ENCODE assay signal across 7 mouse cellular contexts in the genomic region with DNA sequence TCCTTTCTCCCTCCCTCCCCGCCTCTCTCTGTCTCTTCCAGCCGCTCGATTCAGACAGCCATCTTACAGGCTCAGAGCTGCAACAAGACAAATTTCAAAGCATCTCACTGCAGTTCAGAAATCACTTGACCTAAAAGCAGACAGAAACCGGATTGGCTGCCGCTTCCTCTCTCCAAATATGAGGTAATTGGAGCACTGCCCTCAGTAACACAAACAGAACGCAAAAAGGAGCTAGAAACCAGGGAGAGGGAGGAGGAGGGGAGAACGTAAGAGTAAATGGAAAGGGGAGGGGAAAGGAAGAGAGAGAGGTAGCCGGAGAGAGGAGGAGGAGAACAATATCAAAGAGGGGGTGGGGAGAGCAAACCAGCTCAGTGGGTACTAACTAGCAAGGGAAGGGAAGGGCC.
A peak's percentile ranks its signal among the peaks of the same experiment; 100 is the strongest.
DNase-seq lines count a peak whose midpoint lies in the region; ATAC-seq and TF ChIP-seq lines count a peak whose summit lies in the region.

No protein-coding gene starts in this region.

- H3K27ac ChIP-seq in brown adipose tissue, adult 24 weeks (replicated peaks; ENCODE audit: low read depth, low read length): no peak overlapping the region
- peak overlapping the region; percentile 91 for H3K27ac ChIP-seq in cortical plate, adult 2 months (ENCODE audit: insufficient read depth, low read length)
- H3K27ac ChIP-seq in heart, adult 2 months: peak overlapping the region; percentile 50
- no peak overlapping the region for H3K27ac ChIP-seq in liver, embryonic 16.5 days (ENCODE audit: low read length)

- peaks cover 6% of the 10 kb centered on the region for H3K79me2 ChIP-seq in heart, adult 2 months (replicated peaks; ENCODE audit: control insufficient read depth, insufficient read depth, low read length)

- peak; percentile 32; the same call in 1 of the 2 replicates for ATAC-seq in liver, embryonic 16.5 days (ENCODE audit: low read depth)

- 0 out of 2 replicates have a peak overlapping the region, but pooled peaks have one; percentile 0 for H3K4me3 ChIP-seq in brown adipose tissue, adult 24 weeks (ENCODE audit: insufficient read depth, low read depth, low read length)
- peak overlapping the region; percentile 15 for H3K4me3 ChIP-seq in cortical plate, adult 2 months (ENCODE audit: insufficient read depth, low read length)
- H3K4me3 ChIP-seq in heart, adult 2 months: no peak overlapping the region; the same call in 1 of the 2 replicates
- no peak overlapping the region for H3K4me3 ChIP-seq in liver, embryonic 16.5 days (ENCODE audit: low read depth, low read length)

- TF ChIP-seq CTCF in cortical plate, adult 2 months (IDR thresholded peaks at IDR 0.05; ENCODE audit: extremely low read depth, insufficient read depth, low read length): no peak
- TF ChIP-seq CTCF in heart, adult 2 months (IDR thresholded peaks at IDR 0.05): no peak

- intact Hi-C loops in heart, adult 2 months (cut with DNase I): loop anchor here (5.0 kb wide), 1 partner anchor 220 kb away; no protein-coding TSS in a partner anchor

- H3K27me3 ChIP-seq in heart, adult 2 months (ENCODE audit: control insufficient read depth, insufficient read depth, low read length): no peaks in the 10 kb centered on the region
- H3K27me3 ChIP-seq in liver, embryonic 16.5 days (ENCODE audit: control insufficient read depth, insufficient read depth, low read depth, low read length): no peaks in the 10 kb centered on the region

- H3K36me3 ChIP-seq in heart, adult 2 months (ENCODE audit: control insufficient read depth, insufficient read depth, low read length): peaks cover 13% of the 10 kb centered on the region
- no peaks in the 10 kb centered on the region; the same call in 1 of the 2 replicates for H3K36me3 ChIP-seq in liver, embryonic 16.5 days (ENCODE audit: control insufficient read depth, insufficient read depth)

- H3K9ac ChIP-seq in heart, adult 2 months (ENCODE audit: low read depth, low read length): peak overlapping the region; percentile 39
- H3K9ac ChIP-seq in liver, embryonic 16.5 days (ENCODE audit: low read depth, low read length): no peak overlapping the region

- no peaks in the 10 kb centered on the region; the same call in 1 of the 2 replicates for H3K4me1 ChIP-seq in brown adipose tissue, adult 24 weeks (ENCODE audit: control insufficient read depth, insufficient read depth, insufficient read length, low read length)
- peaks cover 19% of the 10 kb centered on the region for H3K4me1 ChIP-seq in cortical plate, adult 2 months (ENCODE audit: control insufficient read depth, insufficient read depth, low read length)
- peaks cover 18% of the 10 kb centered on the region for H3K4me1 ChIP-seq in heart, adult 2 months (ENCODE audit: control insufficient read depth, insufficient read depth, low read length)
- peaks cover 8% of the 10 kb centered on the region for H3K4me1 ChIP-seq in liver, embryonic 16.5 days (ENCODE audit: control insufficient read depth, low read depth, low read length)

- H3K4me2 ChIP-seq in liver, embryonic 16.5 days (ENCODE audit: low read depth, low read length): no peak overlapping the region

- peak; percentile 71; the same call in 1 of the 2 replicates for TF ChIP-seq POLR2A in cortical plate, adult 2 months (IDR thresholded peaks at IDR 0.05; ENCODE audit: extremely low read depth, insufficient read depth, low read length)
- TF ChIP-seq POLR2A in heart, adult 2 months (IDR thresholded peaks at IDR 0.05; ENCODE audit: insufficient read depth, low read depth, low read length): no peak

- 16% methylated on average over 8 of the region's 8 CpGs for WGBS in heart, adult 2 months
- WGBS in liver, embryonic 16.5 days (ENCODE audit: insufficient replicate concordance): 51% methylated on average over 8 of the region's 8 CpGs

- DNase-seq in heart, adult 2 months: peak; percentile 30 to 40
- peak; percentile 20 to 44 for DNase-seq in kidney, postnatal 4 days
- peak; percentile 26 for DNase-seq in retina, adult 2 months (ENCODE audit: low read depth, low spot score)
- no peak for DNase-seq in spleen, postnatal 14 days (ENCODE audit: low spot score in 2 of 2)

- no peak for TF ChIP-seq EP300 in heart, adult 2 months (IDR thresholded peaks at IDR 0.05; ENCODE audit: insufficient read depth, low read depth, low read length)

- H3K9me3 ChIP-seq in liver, embryonic 16.5 days (replicated peaks; ENCODE audit: control insufficient read depth, low read length): no peaks in the 10 kb centered on the region

Comparison
In these comparisons a context has a peak if more than half of its experiments do, and no peak if none do; other contexts are left out.
1. H3K27ac ChIP-seq: peak in cortical plate, adult 2 months (single experiment) and heart, adult 2 months (single experiment); none in brown adipose tissue, adult 24 weeks (single experiment) and liver, embryonic 16.5 days (single experiment).
2. H3K4me3 ChIP-seq: peak in brown adipose tissue, adult 24 weeks (single experiment) and cortical plate, adult 2 months (single experiment); none in heart, adult 2 months (single experiment) and liver, embryonic 16.5 days (single experiment).
3. DNase-seq: peak in heart, adult 2 months (2 of 2), kidney, postnatal 4 days (2 of 2) and retina, adult 2 months (single experiment); none in spleen, postnatal 14 days (0 of 2).